Mouse (Mus musculus) lung, embryonic 15.5 days (tissue): Measurements from ENCODE around the gene Cfap44. TPM values are rescaled to one million over a fixed set of nuclear protein-coding genes. Genes with fewer than 3 reads are reported as not detected.

Experiments used
- ATAC-seq: fragments of 200-750 bp; cut with Nextera tagmentation; 2 replicates; pipeline ENCODE4 v1.8.0; 2017; ENCODE audit warnings: moderate number of reproducible peaks, borderline replicate concordance; ENCODE audit not compliant: low FRiP score, low TSS enrichment; ENCODE audit errors: extremely low read depth
- H3K27ac ChIP-seq: fragments of 300-500 bp; sonication (generic); 2 replicates; pipeline ENCODE4 v1.5.1; 2015; ENCODE audit warnings: moderate library complexity, mild to moderate bottlenecking, inconsistent platforms
- H3K27me3 ChIP-seq: fragments of 300-500 bp; sonication (generic); 2 replicates; pipeline ENCODE4 v1.6.1; 2015; ENCODE audit warnings: inconsistent platforms
- H3K36me3 ChIP-seq: fragments of 300-500 bp; sonication (generic); 2 replicates; pipeline ENCODE4 v1.6.1; 2015; ENCODE audit warnings: inconsistent platforms
- H3K4me1 ChIP-seq: fragments of 300-500 bp; sonication (generic); 2 replicates; pipeline ENCODE4 v1.6.1; 2015; ENCODE audit warnings: inconsistent platforms
- H3K4me2 ChIP-seq: fragments of 300-500 bp; sonication (generic); 2 replicates; pipeline ENCODE4 v1.6.1; 2015; ENCODE audit warnings: inconsistent platforms, mild to moderate bottlenecking, moderate library complexity
- H3K4me3 ChIP-seq: fragments of 300-500 bp; sonication (generic); 2 replicates; pipeline ENCODE4 v1.5.1; 2015; ENCODE audit warnings: mild to moderate bottlenecking, inconsistent platforms
- H3K9ac ChIP-seq: fragments of 300-500 bp; sonication (generic); 2 replicates; pipeline ENCODE4 v1.6.1; 2015; ENCODE audit warnings: inconsistent platforms
- H3K9me3 ChIP-seq: fragments of 300-500 bp; sonication (generic); 2 replicates; pipeline ENCODE4 v1.6.1; 2016; ENCODE audit warnings: inconsistent platforms
- WGBS: fragments of 180-500 bp; shearing (Covaris S2); methylation state at CpG from one replicate; pipeline ENCODE4 v1.1.7; 2015; 5-methylcytosine and 5-hydroxymethylcytosine counted together
- polyA plus RNA-seq: library from polyadenylated mRNA; unstranded; fragments of >200 nt; fragmentation: Nextera tagmentation; extraction: Ambion mirVana; gene quantifications from 2 replicates; pipeline ENCODE4 v1.2.1, GENCODE M21; 2015

The Cfap44 gene
- polyA plus RNA-seq, 1 experiment from 2014 or later, result 1.7 TPM

DNA sequence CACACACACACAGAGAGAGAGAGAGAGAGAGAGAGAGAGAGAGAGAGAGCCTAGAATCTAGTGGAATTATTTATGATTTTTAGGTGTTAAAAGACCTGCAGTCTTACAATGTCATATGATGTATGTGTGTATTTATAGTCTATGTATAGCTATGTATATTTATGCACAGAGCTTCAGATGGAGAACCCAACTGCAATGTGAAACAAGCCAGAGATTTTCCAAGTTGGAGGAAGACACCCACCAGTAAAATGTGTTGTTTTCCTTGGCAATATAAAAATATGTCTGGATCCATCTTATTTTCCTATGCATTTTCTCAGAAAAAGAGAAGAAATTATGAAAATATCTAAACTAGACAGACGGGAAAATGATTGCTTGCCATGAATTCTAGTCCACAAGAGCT, 131.4 kb downstream of the Cfap44 start:
- 80% methylated on average over 1 of the region's 1 CpGs for WGBS

DNA sequence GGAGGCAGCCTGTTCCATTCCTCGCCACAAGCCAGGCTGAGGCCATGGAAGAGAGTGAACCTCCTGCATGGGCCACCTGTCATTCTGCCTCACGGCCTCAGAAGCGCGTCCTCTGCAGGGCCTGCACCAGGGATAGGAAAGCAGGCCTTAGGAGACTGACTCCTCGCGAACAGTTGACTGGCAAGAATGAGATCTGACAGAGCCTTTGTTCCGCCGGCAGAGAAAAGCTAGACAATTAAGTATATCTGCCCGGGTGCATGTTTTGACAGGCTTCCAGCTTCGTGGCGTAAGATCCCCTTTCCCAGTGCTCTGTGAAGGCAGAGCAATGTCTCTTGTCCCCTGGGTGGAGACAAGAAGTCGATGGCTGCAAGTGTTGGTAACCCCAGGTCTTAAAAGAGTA, 132.1 kb downstream of the Cfap44 start:
- Histone ChIP-seq H3K36me3 (no peaks in the 10 kb centered on the region), H3K9me3 (no peaks in the 10 kb centered on the region), H3K4me3 (no peak overlapping the region), H3K27ac (peak overlapping the region; percentile 37; the same call in 1 of the 2 replicates), H3K4me1 (peaks cover 45% of the 10 kb centered on the region), H3K9ac (no peak overlapping the region), H3K27me3 (no peaks in the 10 kb centered on the region), H3K4me2 (no peak overlapping the region)
- no peak for ATAC-seq
- WGBS, result 20% methylated on average over 12 of the region's 12 CpGs

More for the DNA sequence above, 131.4 kb downstream of the Cfap44 start:
- H3K9me3 ChIP-seq, result no peaks in the 10 kb centered on the region
- H3K27me3 ChIP-seq, result no peaks in the 10 kb centered on the region
- peaks cover 1% of the 10 kb centered on the region for H3K36me3 ChIP-seq
- H3K4me3 ChIP-seq, result no peak overlapping the region
- peaks cover 38% of the 10 kb centered on the region for H3K4me1 ChIP-seq
- no peak for ATAC-seq
- no peak overlapping the region for H3K27ac ChIP-seq
- no peak overlapping the region for H3K4me2 ChIP-seq
- H3K9ac ChIP-seq, result no peak overlapping the region

DNA sequence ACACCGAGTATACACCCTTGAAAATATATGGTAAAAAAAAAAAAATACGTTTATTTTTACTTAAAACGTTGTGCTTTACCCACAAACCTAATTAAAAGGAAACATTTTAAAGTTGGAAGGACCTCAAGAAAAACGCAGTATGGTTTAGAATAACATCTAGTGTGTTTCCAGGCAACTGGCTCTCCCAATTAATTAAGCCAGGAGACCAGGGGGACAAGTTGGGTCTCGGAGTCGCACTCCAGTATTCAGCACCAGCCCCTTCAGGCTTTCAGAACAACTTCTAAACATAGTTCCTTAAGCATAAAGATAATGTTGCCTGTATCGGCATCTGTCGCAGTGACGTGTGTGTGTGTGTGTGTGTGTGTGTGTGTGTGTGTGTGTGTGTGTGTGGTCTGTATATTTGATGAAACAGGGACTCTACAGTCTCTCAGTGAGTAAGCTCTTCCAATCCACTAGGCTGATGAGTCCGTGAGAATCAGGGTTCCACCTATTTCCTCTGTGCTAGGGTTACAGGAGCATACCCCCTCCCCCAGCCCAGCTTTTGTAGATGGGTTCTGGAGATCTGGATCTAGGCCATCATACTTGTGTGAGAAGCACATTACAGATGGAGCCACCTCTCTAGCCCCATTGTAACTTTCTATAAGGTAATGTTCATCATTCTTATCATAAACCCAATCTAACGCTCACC, 132.8 kb downstream of the Cfap44 start:
- no peaks in the 10 kb centered on the region for H3K9me3 ChIP-seq
- H3K4me2 ChIP-seq, result no peak overlapping the region
- 35% methylated on average over 11 of the region's 11 CpGs for WGBS
- no peaks in the 10 kb centered on the region for H3K27me3 ChIP-seq
- H3K4me3 ChIP-seq, result no peak overlapping the region
- H3K4me1 ChIP-seq, result peaks cover 49% of the 10 kb centered on the region
- no peaks in the 10 kb centered on the region for H3K36me3 ChIP-seq
- ATAC-seq, result no peak
- 0 out of 2 replicates have a peak overlapping the region, but pooled peaks have one; percentile 4 for H3K27ac ChIP-seq
- no peak overlapping the region for H3K9ac ChIP-seq

DNA sequence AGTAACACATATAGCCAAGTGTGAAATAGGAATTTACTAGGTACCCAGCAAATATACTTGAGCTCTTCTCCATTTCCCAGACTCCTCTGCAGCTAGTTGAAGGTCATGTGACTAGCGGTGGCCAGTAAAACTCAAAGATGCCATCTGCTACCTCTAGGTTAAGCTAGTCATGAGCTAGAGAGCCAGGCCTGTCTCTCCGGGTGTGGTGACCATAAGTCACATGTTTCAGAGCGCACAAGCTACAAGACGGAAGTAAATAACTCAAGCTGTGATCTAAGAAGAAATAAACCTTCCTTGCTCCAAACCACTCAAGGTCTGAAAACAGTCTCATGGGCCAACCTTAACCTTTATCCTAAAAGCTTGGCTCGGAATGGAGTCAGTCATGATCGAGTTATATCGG, 134.4 kb downstream of the Cfap44 start:
- no peaks in the 10 kb centered on the region for H3K9me3 ChIP-seq
- peaks cover 65% of the 10 kb centered on the region for H3K4me1 ChIP-seq
- H3K4me3 ChIP-seq, result no peak overlapping the region
- no peak overlapping the region for H3K9ac ChIP-seq
- 91% methylated on average over 7 of the region's 7 CpGs for WGBS
- no peak overlapping the region for H3K4me2 ChIP-seq
- ATAC-seq, result no peak
- H3K27ac ChIP-seq, result no peak overlapping the region
- H3K36me3 ChIP-seq, result no peaks in the 10 kb centered on the region
- H3K27me3 ChIP-seq, result no peaks in the 10 kb centered on the region

DNA sequence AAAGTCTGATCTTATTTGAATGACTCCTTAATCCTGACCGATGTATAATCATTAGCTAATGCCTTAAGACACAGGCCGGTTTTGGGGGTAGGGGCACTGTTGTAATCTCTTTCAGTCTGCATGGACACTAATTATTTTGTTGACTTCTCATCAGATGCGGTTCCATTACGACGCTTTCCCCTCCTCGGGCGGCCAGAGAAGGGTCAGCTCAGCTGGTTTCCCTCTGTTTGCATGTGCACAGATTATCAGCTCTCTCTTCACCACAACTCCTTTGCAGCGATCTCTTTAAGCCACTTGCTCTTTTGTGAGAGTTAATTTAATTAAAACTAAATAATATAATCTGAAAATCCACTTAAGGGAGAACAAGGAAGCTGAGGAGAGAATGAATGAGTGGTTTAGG, 135.1 kb downstream of the Cfap44 start:
- Histone ChIP-seq H3K36me3 (no peaks in the 10 kb centered on the region), H3K27ac (no peak overlapping the region), H3K4me2 (no peak overlapping the region), H3K4me3 (no peak overlapping the region), H3K9me3 (no peaks in the 10 kb centered on the region), H3K27me3 (no peaks in the 10 kb centered on the region), H3K9ac (no peak overlapping the region), H3K4me1 (peaks cover 72% of the 10 kb centered on the region)
- WGBS, result 46% methylated on average over 8 of the region's 8 CpGs
- no peak for ATAC-seq

DNA sequence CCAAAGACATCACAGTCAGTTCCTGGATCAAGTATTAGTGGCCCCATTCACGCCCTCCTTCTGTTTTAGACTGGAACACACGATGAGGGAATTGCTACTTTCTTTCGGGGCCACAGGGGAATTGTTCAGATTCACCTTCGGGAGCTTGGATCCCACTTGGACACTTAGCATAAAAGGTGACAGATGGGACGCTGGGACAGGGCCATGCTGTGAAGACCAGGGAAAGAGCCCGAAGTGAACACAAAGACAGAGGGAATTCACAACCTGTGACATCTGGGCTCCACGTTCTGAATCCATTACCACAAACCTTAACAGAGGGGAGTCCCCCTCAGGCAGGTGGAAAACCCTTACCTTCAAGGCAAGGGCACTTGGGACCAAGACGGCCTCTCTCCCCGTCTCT, 135.6 kb downstream of the Cfap44 start:
- ATAC-seq, result no peak
- Histone ChIP-seq H3K4me1 (peaks cover 77% of the 10 kb centered on the region), H3K27me3 (no peaks in the 10 kb centered on the region), H3K4me2 (peak overlapping the region; percentile 44), H3K9ac (no peak overlapping the region), H3K36me3 (no peaks in the 10 kb centered on the region), H3K27ac (no peak overlapping the region), H3K9me3 (no peaks in the 10 kb centered on the region), H3K4me3 (no peak overlapping the region)
- 38% methylated on average over 9 of the region's 9 CpGs for WGBS

DNA sequence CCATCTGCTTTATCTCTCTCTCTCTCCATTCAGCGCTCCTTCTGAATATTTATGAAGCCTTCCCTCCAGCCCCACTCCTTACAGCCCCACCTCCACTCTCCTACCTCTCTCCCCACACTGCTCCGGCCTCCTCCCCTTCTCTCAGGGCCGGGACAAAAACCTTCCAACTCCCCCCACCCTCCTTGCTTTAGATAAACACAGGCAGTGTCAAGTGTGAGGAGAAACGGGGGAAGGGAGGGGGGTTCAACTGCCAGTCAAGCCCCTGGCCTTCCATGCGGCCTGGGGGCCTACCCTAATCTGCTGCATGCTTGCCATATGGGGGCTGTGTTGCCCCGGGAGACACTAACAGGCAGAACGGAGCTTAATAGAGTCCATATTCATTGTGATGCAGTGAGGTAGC, 136.2 kb downstream of the Cfap44 start:
- Histone ChIP-seq H3K36me3 (no peaks in the 10 kb centered on the region), H3K27ac (no peak overlapping the region), H3K4me2 (peak overlapping the region; percentile 44), H3K9me3 (no peaks in the 10 kb centered on the region), H3K4me1 (peaks cover 83% of the 10 kb centered on the region), H3K4me3 (peak overlapping the region; percentile 2; the same call in 1 of the 2 replicates), H3K9ac (no peak overlapping the region), H3K27me3 (no peaks in the 10 kb centered on the region)
- 3% methylated on average over 7 of the region's 7 CpGs for WGBS
- peak; percentile 44; the same call in 1 of the 2 replicates for ATAC-seq

DNA sequence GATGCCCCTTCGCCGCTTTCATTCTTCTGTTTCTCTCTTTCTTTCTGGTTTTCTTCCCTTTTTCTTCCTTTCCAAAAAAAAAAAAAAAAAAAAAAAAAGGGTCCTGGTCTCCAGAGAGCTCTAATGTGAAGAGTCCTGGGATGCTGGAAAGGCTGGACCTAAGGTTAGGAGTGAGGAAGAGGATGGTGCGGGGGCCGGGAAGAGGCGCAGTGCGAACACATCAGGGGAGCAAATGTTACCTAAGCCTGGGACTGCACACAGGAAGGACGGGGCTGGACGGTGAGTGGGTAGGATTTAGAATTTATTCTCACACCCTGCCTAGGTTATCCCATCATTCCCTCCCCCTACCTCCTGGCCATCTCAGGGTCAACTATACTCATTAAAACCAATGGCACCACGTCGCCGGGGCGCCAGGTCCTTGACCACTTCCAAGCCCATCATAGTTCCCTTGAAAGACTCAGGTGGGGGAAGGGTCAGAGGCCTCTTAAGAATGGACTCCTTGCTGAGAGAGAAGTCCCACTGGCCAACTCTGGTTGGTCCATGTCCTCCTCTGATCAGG, 136.7 kb downstream of the Cfap44 start:
- H3K9ac ChIP-seq, result no peak overlapping the region
- no peaks in the 10 kb centered on the region for H3K36me3 ChIP-seq
- WGBS, result 43% methylated on average over 12 of the region's 12 CpGs
- H3K27me3 ChIP-seq, result no peaks in the 10 kb centered on the region
- no peaks in the 10 kb centered on the region for H3K9me3 ChIP-seq
- H3K4me1 ChIP-seq, result peaks cover 88% of the 10 kb centered on the region
- no peak overlapping the region for H3K27ac ChIP-seq
- ATAC-seq, result no peak
- peak overlapping the region; percentile 44 for H3K4me2 ChIP-seq
- H3K4me3 ChIP-seq, result no peak overlapping the region

Other genes with a start within 250 kb of the Cfap44 start
- gene Usf3, start 221.6 kb upstream of the Cfap44 start, polyA plus RNA-seq, result 3.3 and 3.6 TPM in 2 replicates
- gene Sidt1, start 61.6 kb upstream of the Cfap44 start, polyA plus RNA-seq, result 0.20 and 0.33 TPM in 2 replicates
- 28.4 and 33.5 TPM in 2 replicates for gene Spice1, start 47.7 kb upstream of the Cfap44 start, polyA plus RNA-seq
- gene Boc, start 164.1 kb downstream of the Cfap44 start, polyA plus RNA-seq, result 29.2 and 29.9 TPM in 2 replicates